Mouse (Mus musculus): ENCODE measurements around the gene Ces2g. TPM values are rescaled to one million over a fixed set of nuclear protein-coding genes. Genes with fewer than 3 reads are reported as not detected.

Gene Ces2g
- polyA plus RNA-seq, 1 experiment from 2014 or later: 3.0 TPM

DNA sequence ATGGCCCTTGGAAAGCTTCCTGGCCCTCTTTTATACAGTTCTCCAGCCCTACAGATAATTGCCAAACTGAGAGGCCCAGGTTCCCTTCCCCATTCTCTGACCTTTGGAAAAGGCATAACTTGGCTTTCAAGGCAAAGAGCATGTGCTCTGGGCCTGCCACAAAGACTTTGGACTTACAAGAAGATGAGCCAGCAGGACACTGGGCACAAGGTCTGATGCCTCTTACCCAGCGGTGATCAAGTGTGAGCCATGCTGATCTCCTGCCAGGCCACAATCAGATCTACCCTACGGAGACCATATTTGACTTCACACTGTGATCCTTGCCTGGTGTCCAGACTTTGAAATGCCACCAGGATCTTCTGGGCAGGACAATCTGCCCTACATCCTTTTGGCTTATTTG is 23.4 kb downstream of the Ces2g start:
- H3K27me3 ChIP-seq (ENCODE audit: control insufficient read depth, insufficient read depth, low read length): no peaks in the 10 kb centered on the region
- H3K4me3 ChIP-seq (ENCODE audit: low read length): no peak overlapping the region
- H3K9me3 ChIP-seq (replicated peaks; ENCODE audit: control insufficient read depth, low read length): peaks cover 3% of the 10 kb centered on the region; the same call in 1 of the 2 replicates
- no peaks in the 10 kb centered on the region for H3K4me1 ChIP-seq (ENCODE audit: control insufficient read depth, insufficient read depth, low read length)
- H3K27ac ChIP-seq (ENCODE audit: low read length): no peak overlapping the region
- no peak overlapping the region for H3K4me2 ChIP-seq (ENCODE audit: low read depth, low read length)
- ATAC-seq (replicated peaks; ENCODE audit: extremely low read depth, insufficient read depth, low FRiP score): no peak
- 84% methylated on average over 2 of the region's 2 CpGs for WGBS
- no peak overlapping the region for H3K9ac ChIP-seq (ENCODE audit: low read length)
- H3K36me3 ChIP-seq (ENCODE audit: control insufficient read depth, insufficient read depth): no peaks in the 10 kb centered on the region

DNA sequence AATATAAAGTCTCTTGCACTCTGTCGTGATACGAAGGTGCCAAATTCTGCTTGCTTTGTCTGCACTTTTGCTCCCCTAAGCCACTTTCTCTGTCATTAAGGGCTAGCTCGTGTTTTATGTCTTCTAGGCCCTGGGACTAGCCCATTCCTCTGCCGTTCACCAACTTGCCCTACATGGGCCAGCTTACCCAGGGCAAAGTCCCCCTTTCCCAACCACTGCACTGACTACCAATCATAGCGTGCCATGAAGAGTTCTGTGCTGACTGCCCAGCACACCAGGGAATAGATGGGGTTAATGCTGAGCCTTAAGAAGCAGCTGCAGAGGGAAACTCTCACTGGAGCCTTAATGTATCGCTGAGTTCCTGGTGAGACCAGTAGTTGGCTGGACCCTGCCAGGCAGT is 36.7 kb downstream of the Ces2g start:
- H3K9ac ChIP-seq (ENCODE audit: low read length): no peak overlapping the region
- H3K36me3 ChIP-seq (ENCODE audit: control insufficient read depth, insufficient read depth): no peaks in the 10 kb centered on the region
- no peaks in the 10 kb centered on the region for H3K9me3 ChIP-seq (replicated peaks; ENCODE audit: control insufficient read depth, low read length)
- H3K27me3 ChIP-seq (ENCODE audit: control insufficient read depth, insufficient read depth, low read length): no peaks in the 10 kb centered on the region
- H3K4me1 ChIP-seq (ENCODE audit: control insufficient read depth, insufficient read depth, low read length): no peaks in the 10 kb centered on the region
- H3K4me2 ChIP-seq (ENCODE audit: low read depth, low read length): no peak overlapping the region
- 77% methylated on average over 6 of the region's 6 CpGs for WGBS
- H3K27ac ChIP-seq (ENCODE audit: low read length): no peak overlapping the region
- no peak overlapping the region for H3K4me3 ChIP-seq (ENCODE audit: low read length)
- ATAC-seq (replicated peaks; ENCODE audit: extremely low read depth, insufficient read depth, low FRiP score): no peak

DNA sequence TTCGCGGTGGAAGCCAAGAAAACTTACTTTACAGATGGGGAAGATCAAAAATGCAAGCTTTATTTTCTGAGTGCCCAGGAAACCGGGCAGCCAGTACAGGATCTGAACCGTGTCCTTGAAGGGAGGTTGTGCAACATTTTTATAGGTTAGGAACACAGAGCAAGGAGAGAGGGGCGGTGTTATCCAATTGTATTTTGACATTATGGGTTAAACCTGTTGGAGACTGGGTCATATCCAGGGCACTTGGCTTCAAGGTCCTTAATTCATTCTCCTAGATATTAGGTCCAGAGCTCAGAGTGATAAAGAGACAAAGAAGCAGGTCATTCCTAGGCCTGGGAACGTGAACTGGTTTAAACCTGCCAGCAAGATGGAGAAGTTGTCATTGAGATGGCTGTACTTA is 37.7 kb downstream of the Ces2g start:
- no peak overlapping the region for H3K27ac ChIP-seq (ENCODE audit: low read length)
- no peaks in the 10 kb centered on the region for H3K4me1 ChIP-seq (ENCODE audit: control insufficient read depth, insufficient read depth, low read length)
- 75% methylated on average over 6 of the region's 6 CpGs for WGBS
- no peak overlapping the region for H3K4me3 ChIP-seq (ENCODE audit: low read length)
- H3K9me3 ChIP-seq (replicated peaks; ENCODE audit: control insufficient read depth, low read length): no peaks in the 10 kb centered on the region
- H3K36me3 ChIP-seq (ENCODE audit: control insufficient read depth, insufficient read depth): no peaks in the 10 kb centered on the region
- no peak overlapping the region for H3K9ac ChIP-seq (ENCODE audit: low read length)
- no peak for ATAC-seq (replicated peaks; ENCODE audit: extremely low read depth, insufficient read depth, low FRiP score)
- no peak overlapping the region for H3K4me2 ChIP-seq (ENCODE audit: low read depth, low read length)
- H3K27me3 ChIP-seq (ENCODE audit: control insufficient read depth, insufficient read depth, low read length): no peaks in the 10 kb centered on the region

DNA sequence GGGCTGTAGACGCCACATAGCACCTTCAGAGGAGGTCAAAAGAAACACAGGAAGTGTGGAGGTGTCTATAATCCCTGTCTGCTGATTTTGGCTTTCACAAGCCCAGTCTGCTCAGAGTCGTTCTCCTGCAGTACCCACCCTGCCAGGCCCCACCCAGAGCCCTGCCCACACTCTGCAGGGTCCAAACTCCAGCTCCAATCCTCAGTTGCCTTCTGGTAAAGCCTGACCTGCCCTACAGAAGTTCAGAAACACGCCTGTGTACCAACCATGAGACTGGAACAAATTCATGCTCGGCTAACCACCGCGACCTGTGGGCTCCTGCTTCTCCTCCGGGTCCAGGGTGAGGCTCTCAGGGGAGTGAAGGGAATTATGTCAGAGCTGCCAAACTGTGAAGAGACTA is 39.1 kb downstream of the Ces2g start, which contains the start of gene Ces2h:
TSS of gene Ces2h (plus strand) at position 268 of the 400 bp plus-strand sequence.
- no peak for ATAC-seq (replicated peaks; ENCODE audit: extremely low read depth, insufficient read depth, low FRiP score)
- Histone ChIP-seq H3K27me3 (ENCODE audit: control insufficient read depth, insufficient read depth, low read length) (no peaks in the 10 kb centered on the region), H3K27ac (ENCODE audit: low read length) (no peak within 1 kb of the TSS), H3K4me1 (ENCODE audit: control insufficient read depth, insufficient read depth, low read length) (no peaks in the 10 kb centered on the region), H3K9me3 (replicated peaks; ENCODE audit: control insufficient read depth, low read length) (no peaks in the 10 kb centered on the region), H3K9ac (ENCODE audit: low read length) (no peak within 1 kb of the TSS), H3K4me2 (ENCODE audit: low read depth, low read length) (no peak within 1 kb of the TSS), H3K4me3 (ENCODE audit: low read length) (no peak within 1 kb of the TSS), H3K36me3 (ENCODE audit: control insufficient read depth, insufficient read depth) (no peaks in the 10 kb centered on the region)
- 74% methylated on average over 7 of the region's 7 CpGs for WGBS

DNA sequence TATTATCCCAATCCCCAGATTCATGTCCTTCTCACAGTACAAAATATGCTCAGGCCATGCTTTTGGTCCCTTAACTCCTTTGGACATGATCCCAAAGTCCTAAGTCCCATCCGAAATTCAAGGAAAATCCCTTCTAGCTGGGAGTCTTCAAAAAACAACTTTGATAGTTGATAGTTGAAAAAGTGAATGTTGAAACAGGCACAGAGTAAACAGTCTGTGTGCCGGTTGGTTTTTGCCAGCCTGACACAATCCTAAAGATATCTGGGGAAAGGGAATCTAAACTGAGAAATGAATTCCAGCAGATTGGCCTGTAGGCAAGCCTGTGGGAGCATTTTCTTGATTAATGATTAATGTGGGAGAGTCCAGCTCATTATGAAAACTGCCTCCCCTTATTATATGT is 48.5 kb downstream of the Ces2g start:
- Histone ChIP-seq H3K27ac (ENCODE audit: low read length) (no peak overlapping the region), H3K9me3 (replicated peaks; ENCODE audit: control insufficient read depth, low read length) (peaks cover 4% of the 10 kb centered on the region; the same call in 1 of the 2 replicates), H3K36me3 (ENCODE audit: control insufficient read depth, insufficient read depth) (no peaks in the 10 kb centered on the region), H3K4me1 (ENCODE audit: control insufficient read depth, insufficient read depth, low read length) (no peaks in the 10 kb centered on the region), H3K4me3 (ENCODE audit: low read length) (no peak overlapping the region), H3K27me3 (ENCODE audit: control insufficient read depth, insufficient read depth, low read length) (no peaks in the 10 kb centered on the region), H3K4me2 (ENCODE audit: low read depth, low read length) (no peak overlapping the region), H3K9ac (ENCODE audit: low read length) (no peak overlapping the region)
- ATAC-seq (replicated peaks; ENCODE audit: extremely low read depth, insufficient read depth, low FRiP score): no peak
- 72% methylated on average over 2 of the region's 2 CpGs for WGBS

DNA sequence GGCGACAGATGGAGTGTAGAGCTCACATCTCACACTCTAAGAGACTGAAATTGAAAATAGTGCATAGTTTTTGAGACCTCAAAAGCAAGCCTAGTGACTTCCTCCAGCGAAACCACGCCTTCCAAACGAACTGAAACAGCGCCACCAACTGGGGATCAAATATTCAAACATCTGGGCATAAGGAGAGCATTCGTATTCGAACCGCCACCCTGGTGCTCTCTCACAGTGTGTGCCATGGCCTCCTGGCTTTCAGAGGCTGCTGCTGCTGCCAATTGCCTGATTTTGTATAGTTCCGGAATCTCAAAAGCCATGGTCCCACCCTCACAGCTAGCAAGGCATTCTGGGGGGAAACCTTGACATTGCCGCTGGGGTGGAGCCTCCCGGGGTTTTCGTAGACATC is 49.6 kb downstream of the Ces2g start:
- WGBS: 77% methylated on average over 12 of the region's 12 CpGs
- Histone ChIP-seq H3K9ac (ENCODE audit: low read length) (no peak overlapping the region), H3K4me1 (ENCODE audit: control insufficient read depth, insufficient read depth, low read length) (no peaks in the 10 kb centered on the region), H3K36me3 (ENCODE audit: control insufficient read depth, insufficient read depth) (no peaks in the 10 kb centered on the region), H3K27me3 (ENCODE audit: control insufficient read depth, insufficient read depth, low read length) (no peaks in the 10 kb centered on the region), H3K4me2 (ENCODE audit: low read depth, low read length) (no peak overlapping the region), H3K4me3 (ENCODE audit: low read length) (no peak overlapping the region), H3K9me3 (replicated peaks; ENCODE audit: control insufficient read depth, low read length) (peaks cover 4% of the 10 kb centered on the region; the same call in 1 of the 2 replicates), H3K27ac (ENCODE audit: low read length) (no peak overlapping the region)
- no peak for ATAC-seq (replicated peaks; ENCODE audit: extremely low read depth, insufficient read depth, low FRiP score)

DNA sequence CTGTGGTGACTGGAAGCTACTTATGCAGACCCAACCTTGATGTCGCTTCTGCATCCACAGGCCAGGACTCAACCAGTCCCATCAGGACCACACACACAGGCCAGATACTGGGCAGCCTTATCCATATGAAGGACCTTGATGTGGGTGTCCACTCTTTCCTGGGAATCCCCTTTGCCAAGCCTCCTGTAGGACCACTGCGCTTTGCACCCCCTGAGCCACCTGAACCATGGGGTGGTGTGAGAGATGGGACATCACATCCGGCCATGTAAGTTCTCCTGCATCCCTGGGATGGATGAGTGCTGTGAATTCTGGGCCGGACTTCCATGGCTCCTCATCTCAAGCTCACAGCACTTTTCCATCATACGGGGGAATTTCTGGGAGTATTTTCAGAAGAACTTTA is 52.9 kb downstream of the Ces2g start:
- Histone ChIP-seq H3K4me2 (ENCODE audit: low read depth, low read length) (no peak overlapping the region), H3K9me3 (replicated peaks; ENCODE audit: control insufficient read depth, low read length) (no peaks in the 10 kb centered on the region), H3K27me3 (ENCODE audit: control insufficient read depth, insufficient read depth, low read length) (no peaks in the 10 kb centered on the region), H3K9ac (ENCODE audit: low read length) (no peak overlapping the region), H3K27ac (ENCODE audit: low read length) (no peak overlapping the region), H3K36me3 (ENCODE audit: control insufficient read depth, insufficient read depth) (no peaks in the 10 kb centered on the region), H3K4me3 (ENCODE audit: low read length) (no peak overlapping the region), H3K4me1 (ENCODE audit: control insufficient read depth, insufficient read depth, low read length) (no peaks in the 10 kb centered on the region)
- no peak for ATAC-seq (replicated peaks; ENCODE audit: extremely low read depth, insufficient read depth, low FRiP score)
- 80% methylated on average over 5 of the region's 5 CpGs for WGBS

Other genes starting within 250 kb of the Ces2g start
- 0.66 TPM in 1 of 2 replicates, not detected in the other for gene Ces2a, start 227.7 kb upstream of the Ces2g start, polyA plus RNA-seq (2015; fragmentation: Nextera tagmentation; extraction: Ambion mirVana)
- gene Ces2b, start 130.1 kb upstream of the Ces2g start, polyA plus RNA-seq (2015; fragmentation: Nextera tagmentation; extraction: Ambion mirVana): 0.19 TPM in 1 of 2 replicates, not detected in the other
- gene Ces2c, start 114.7 kb upstream of the Ces2g start, polyA plus RNA-seq (2015; fragmentation: Nextera tagmentation; extraction: Ambion mirVana): 0.54 TPM in 1 of 2 replicates, not detected in the other
- gene Ces2e, start 35.5 kb upstream of the Ces2g start, polyA plus RNA-seq (2015; fragmentation: Nextera tagmentation; extraction: Ambion mirVana): 0.11 and 0.80 TPM in 2 replicates
- 0.13 TPM in 1 of 2 replicates, not detected in the other for gene Ces2f, start 14.4 kb upstream of the Ces2g start, polyA plus RNA-seq (2015; fragmentation: Nextera tagmentation; extraction: Ambion mirVana)
- gene Ces2h, start 39.1 kb downstream of the Ces2g start, polyA plus RNA-seq (2015; fragmentation: Nextera tagmentation; extraction: Ambion mirVana): not detected in 2 replicates
- gene Ces3a, start 86.9 kb downstream of the Ces2g start, polyA plus RNA-seq (2015; fragmentation: Nextera tagmentation; extraction: Ambion mirVana): not detected in 2 replicates
- 0.14 and 0.16 TPM in 2 replicates for gene Ces3b, start 122.0 kb downstream of the Ces2g start, polyA plus RNA-seq (2015; fragmentation: Nextera tagmentation; extraction: Ambion mirVana)
- gene Ces4a, start 170.1 kb downstream of the Ces2g start, polyA plus RNA-seq (2015; fragmentation: Nextera tagmentation; extraction: Ambion mirVana): not detected in 2 replicates
- gene Cbfb, start 209.0 kb downstream of the Ces2g start, polyA plus RNA-seq (2015; fragmentation: Nextera tagmentation; extraction: Ambion mirVana): 38.7 and 48.5 TPM in 2 replicates

Measured in heart, embryonic 16.5 days (tissue).